Mouse (Mus musculus) cerebellum, postnatal 36 days (tissue): ENCODE results near the gene Emc8.
A peak's percentile ranks its signal among the peaks of the same experiment; 100 is the strongest.

Source experiments
- DNase-seq, 2 experiments: peaks; one replicate each; pipeline ENCODE4 v3.0.0; 2021 to 2022; ENCODE audit warnings: mixed read lengths in 2 of 2

Gene Emc8

DNA sequence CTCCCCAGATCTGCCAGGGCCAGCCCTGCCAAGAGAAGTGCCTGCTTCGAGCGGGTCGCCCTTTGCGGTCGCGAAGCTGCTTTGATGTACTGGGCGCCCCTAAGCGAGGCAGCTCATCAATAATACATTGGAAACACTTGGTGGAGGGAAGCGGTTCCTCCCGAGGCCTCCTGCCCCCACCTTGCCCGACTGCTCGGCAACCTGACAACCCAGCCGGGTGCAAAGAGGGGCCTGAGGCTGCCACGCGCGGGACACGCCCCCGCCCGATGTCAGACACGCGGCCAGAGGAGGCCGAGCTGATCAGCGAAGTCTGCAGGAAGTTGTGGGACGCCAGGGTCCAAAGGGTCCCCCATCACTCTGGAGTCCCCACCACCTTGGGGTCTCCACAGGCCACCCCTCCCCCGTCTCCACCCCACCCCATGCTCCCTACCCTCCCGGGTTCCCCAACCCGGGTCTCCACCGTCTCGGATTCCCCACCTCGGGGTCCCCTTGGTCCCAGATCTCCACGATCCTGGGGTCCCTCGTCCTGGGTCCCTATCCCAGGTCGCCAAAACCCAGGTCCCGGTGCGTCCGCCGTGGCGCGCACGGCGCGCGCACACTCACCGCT is 34.6 kb downstream of the Emc8 start:
- DNase-seq: no peak

DNA sequence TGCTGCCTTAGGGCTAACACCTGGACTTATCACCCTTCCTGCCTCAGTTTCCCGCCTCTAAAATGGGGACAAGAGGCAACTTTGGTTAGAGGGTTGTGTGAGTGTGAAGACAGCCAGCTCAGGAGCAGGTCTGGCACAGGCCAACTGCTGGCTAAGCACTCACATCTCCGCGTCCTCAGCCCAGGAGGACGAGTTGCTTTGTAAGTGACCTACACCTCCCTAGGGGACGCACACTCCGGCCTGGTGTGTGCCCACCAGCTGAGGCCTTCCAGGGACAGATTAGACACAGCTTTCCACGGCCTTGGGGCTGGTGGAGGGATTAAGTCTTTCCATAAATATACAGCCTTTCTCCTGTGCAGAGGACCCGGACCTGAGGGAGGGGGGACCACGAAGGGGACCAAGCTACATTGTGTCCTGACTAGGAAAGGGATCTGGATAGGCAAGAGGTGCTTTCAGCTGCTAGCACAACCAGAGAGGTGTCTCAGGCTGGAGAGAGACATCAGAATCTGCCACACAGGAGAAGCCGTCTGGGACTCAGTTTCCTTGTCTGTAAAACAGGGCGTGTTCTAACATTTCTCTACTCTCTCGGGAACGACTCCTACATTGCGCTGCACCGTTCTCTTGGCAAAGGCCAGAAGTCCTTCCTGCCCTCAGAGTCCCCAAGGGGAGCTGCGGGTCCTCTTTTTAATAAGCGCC is 35.3 kb downstream of the Emc8 start:
- DNase-seq: no peak

DNA sequence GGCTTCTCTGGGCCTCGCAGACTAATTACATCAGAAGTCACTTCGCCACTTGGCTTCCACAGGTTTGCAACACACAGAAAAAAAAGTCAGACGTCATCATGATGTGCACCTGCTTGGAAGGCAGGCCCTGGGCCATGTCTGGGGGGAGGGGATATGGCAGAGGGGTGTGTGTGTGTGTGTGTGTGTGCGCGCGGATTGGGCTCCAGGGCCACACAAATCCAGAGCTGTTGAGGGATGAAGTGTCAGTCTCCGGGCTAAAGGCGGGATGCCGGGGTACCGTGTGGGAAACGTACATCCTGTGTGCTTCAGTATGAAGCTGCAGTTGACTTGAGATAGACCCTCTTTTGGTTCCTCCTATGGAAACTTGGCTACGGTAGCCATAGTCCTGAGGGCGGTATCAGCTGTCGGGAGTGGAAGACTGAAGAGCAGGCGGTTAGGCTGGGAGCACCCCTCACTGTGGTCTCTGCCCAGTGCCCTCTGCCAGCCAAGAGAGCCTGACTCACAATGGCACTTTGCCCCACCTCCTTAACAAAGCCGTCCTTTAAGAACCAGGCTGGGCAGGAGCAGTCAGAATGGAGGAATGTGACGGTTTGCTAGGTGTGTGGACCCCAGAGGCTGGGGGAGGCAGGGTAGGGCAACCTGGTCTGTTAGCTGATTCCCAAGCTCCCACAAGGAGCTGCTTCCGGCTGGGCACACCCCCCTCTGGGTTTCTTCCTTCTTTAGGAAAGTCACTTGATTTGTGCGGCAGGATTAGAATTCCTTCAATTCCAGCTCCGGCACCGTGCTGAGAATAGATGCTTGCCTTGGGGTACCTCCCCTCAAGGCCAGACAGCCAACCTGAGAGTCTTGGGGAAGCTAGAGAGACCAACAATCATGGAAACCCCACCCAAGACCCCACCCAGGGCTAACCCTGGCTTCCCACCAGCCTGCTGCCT is 36.7 kb downstream of the Emc8 start:
- DNase-seq: no peak

DNA sequence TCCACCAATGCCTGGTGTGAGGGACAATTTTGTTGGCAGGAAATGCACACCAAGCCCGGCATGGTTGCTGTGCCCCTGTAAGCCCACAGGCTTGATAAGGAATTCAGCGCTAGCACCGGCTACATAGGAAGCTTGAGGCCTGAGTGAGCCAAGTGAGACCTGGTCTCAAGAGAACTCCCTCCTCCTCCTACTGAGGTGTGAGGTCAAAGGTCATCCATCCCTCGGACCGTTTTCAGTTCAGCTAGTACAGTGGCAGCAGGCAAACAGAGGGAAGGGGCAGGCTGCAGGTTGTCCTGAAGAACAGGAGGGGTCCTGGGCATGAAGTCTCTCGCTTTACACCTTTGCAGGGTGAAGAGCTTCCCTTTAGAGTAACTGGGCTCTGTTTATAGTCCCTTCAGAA is 37.5 kb downstream of the Emc8 start:
- DNase-seq: no peak

DNA sequence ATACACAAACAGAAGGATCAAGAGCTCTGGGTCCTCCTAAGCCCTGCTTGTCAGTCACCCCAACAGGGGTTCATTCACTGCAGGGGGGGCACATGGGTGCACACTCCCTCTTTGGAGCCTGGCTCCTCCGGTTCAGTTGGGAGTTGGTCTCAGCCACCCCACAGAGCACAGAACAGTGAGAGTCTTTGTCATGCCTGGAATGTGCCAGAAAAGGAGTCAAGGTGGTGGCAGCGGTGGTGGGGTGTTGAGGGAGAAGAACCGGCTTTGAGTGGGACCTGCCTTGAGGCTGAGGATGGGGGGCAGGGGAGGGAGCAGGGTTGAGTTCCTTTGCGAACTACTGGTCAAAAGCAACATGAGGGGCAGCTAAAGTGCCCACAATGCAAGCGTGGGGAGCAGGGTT is 38.3 kb downstream of the Emc8 start:
- no peak for DNase-seq

DNA sequence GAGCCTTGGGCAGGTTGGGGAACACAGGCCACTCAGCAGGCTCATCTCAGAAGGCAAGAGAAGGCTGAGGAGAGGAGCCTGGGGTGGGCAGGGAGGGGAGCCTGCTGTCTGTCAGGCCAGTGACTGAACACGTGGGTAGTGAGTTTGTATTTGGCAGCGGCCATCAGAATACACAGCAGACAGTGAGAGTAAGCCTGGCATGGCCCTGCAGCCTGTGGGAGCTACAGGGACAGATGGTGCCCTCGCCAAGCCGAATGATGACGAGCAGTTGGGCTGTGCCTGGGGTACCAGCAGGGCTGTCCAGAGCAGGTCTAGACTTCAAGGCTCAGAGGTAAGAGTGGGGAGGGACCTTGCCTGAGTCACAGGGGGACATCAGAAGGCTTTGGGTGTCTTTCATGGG is 41.1 kb downstream of the Emc8 start:
- peak; percentile 75 to 82 for DNase-seq

DNA sequence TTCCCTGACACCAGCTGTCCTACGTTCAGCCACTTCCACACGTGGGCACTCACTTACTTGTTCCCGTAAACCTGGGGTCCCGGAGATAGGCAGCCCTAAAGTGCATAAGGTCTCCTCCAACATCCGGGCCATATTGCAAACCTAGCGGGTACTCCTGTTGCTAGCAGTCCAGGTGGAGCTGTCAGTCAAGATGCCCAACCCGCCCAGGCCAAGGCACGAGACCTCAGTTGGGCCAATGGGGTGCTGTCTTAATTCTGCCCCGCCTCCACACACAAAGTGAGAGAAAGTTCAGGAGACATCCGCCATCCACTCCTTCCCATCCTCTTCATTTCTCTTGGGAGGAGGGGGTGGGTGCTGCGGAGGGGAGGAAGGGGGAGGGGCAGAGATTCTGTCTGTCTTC is 41.9 kb downstream of the Emc8 start:
- DNase-seq: no peak

DNA sequence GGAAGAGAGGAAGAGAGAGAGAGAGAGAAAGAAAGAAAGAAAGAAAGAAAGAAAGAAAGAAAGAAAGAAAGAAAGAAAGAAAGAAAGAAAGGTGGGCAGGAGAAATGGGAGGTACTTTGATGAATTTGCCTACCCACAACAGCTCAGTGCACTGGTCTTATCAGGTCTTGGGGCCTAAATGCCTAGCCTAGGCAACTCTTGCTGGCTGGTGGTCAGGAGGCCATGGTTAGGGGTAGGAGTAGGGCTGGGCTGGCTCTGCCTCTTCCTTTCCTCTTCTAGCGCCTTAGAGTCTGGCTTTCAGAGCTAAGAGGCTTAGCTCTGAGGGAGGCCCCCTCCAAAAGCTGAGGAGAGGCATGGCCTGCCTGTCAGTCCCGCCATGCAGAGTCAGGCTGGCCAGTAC is 44.8 kb downstream of the Emc8 start:
- no peak for DNase-seq

DNA sequence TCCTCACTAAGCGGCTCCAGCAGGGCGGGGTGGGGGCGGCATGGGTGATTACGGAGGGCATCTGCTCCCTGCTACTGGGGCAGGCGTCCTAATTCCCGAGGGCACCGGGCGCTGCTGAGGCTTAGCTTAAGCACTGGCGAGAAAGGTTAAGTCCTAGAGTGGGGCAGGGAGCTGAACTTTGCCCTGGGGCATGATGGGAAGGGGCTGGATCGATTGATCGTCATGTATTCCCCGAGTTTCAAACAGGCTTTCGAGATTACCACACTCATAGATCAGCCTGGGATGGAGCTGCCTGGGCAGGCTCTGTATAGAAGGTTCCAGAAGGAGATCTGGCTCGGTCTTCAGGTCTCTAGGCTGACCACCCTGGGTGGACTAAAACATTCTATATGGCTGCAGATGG is 46.2 kb downstream of the Emc8 start:
- no peak for DNase-seq

DNA sequence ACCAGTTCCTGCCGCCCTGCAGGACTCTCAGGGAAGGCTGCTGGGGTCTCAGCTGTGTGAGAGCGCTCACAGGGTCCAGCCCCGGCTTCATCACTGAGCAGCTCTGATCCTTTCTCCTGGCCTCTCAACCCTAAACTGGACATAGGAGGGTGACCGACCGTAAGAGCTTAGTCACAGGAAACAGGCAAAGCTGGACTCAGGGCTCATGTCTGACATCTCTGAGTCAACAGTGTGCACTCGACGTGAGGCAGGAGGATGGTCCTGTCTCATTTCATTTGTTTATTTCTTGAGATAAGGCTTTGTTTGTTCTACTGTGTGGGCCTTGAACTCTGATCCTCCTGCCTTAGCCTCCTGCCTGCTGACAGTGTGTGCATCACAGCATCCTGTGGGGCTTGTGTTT is 47.9 kb downstream of the Emc8 start:
- DNase-seq: no peak

DNA sequence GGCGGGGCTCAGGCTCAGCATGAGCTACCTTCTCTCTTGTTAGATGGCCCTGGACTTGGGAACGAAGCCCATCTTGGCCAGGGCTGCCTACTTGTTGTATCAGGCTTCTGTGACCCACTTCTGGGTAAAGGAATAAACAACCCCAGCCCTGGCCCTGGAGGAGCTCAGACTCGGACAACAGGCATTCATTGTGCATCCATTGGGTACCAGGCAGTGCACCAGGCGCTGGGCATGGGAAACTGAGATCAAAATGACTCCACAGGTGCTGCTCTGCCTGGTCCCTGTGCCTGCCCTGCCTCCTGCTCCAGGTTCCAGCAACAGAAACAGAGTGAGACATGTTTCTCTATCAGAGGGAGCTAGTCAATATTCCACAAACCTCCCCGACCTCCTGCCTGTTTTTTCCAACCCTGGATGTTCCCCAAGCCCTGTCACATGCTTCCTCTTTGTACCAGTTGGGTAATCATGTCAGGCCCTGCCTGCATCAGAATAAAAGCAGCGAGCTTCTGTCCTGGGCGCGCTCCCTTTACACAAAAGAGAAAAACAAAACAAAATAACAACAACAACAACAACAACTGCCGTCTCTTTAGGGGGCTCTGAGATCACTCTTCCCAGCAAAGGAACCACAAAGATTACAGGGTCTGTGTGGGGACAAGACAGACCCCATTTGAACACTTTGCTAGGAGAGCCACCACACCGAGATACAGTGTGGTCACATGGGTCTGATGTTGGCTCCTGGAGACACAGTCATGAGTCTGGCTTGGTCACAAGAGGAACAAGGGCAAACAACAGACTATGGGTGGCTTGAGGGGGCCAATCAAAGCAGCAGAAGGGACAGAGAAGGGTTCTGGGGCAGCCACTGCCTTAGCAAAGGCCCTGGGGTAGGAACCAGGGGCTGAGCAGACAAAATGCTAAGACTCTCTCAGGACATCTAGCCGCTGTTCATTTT is 48.9 kb downstream of the Emc8 start:
- no peak for DNase-seq

DNA sequence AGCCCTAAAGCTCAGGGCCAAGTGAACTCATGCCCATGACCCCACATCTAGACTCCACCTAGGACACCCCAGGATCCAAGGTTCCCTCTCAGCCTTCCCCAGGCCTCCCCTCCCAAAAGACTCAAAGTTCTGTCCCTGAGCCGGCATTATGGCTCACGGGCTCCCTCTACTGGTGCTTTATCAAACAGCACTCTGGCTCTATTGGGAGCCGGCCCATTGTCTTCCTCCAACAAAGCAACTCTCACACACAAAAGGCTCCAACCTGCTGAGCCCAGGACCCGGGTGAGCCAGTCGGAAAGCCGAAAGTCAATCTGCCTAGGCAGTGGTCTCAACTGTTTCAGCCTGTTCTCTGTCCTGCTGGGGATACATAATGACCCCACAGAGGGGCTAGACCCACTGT is 50.3 kb downstream of the Emc8 start:
- peak; percentile 67 to 76 for DNase-seq

DNA sequence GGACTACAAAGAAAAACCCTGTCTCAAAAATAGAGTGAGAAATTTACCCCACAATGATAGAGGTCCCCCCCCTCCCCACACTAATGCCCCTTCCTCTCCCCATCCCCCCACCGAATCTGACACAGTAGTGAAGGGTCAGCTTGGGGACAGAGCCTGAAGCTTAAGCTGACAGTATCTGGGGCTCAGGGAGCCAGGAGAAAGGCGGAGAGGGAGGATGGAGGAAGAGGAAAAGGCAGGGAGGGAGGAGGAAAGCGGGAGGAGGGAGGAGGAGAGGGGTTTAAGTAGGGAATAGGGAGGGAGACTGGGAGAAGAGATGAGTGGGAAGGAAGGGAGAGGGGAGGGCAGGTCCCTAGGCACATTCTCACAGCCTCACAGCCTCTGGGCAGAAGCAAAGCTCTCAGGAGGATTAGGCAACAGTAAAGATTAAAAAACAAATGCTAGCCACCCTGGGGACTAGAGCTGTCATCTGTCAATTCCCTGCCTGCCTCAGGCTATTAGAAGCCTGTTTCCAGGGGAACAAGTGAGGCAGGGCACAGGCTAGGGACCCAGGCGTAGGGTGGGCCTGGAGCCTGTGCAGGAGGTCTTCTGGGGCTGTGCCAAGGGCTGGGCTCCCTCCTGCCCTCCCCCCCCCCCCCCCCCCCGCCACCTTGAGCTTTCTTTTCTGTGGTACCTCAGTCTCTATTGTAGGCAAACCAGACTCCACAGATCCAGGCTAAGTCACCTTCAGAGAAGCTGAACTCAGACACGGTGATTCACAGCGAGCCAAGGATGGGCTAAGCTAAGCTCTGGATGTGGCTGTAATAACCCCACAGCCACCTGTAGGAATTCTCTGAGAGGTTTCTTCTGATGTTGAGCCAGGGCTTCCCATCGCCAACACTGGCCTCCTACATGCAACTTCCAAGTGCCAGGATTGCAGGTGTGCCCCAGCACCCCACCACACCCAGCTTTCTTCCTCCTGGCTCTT is 51.4 kb downstream of the Emc8 start:
- no peak for DNase-seq

DNA sequence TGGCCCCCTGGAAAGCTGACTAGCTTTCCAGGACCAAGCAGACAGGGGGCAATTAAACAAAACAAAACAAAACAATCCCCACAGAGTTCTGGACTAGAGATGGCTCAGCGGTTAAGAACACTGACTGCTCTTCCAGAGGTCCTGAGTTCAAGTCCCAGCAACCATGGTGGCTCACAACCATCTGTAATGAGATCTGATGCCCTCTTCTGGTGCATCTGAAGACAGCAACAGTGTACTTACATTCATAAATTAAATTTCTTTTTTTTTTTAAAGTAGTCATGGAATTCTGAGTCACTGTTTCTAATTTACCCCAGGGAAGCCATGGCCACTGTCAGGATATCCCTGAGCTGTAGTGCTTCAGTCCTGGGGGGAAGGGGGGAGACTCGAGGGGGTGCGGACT is 53.9 kb downstream of the Emc8 start:
- no peak for DNase-seq

DNA sequence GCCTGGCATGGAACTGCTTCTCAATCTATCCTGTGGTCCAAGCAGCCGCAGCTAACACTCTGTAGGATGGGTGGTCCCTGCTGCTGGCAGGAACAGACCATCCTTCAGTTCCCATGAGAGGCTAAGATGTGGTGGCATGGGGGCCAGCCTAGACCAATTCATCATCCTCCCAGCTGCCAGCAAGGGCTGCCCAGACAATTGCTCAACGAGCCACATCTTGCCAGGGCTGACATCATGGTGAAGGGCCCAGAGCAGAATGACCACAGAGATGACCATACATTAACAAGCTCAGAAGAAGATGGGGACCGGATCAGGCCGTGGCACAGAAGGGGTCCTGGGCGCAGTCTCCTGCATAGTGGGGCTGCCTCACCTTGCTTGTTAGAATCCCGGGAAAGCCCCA is 57.5 kb downstream of the Emc8 start:
- DNase-seq: no peak

DNA sequence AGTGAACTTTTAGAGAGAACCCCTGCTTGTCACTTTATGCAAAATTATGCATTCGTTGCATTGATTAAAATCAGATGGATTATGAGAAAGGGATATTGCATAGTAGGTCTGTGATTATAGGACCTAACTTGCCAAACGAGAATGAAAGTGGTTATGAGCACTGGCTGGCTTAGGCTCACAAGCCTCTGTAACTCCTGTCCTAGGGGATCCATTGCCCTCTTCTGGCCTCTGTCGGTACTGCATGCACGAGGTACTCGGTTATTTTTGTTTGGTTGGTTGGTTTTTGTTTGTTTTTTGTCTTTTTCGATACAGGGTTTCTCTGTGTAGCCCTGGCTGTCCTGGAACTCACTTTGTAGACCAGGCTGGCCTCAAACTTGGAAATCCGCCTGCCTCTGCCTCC is 60.5 kb downstream of the Emc8 start:
- DNase-seq: peak; percentile 79 to 85

DNA sequence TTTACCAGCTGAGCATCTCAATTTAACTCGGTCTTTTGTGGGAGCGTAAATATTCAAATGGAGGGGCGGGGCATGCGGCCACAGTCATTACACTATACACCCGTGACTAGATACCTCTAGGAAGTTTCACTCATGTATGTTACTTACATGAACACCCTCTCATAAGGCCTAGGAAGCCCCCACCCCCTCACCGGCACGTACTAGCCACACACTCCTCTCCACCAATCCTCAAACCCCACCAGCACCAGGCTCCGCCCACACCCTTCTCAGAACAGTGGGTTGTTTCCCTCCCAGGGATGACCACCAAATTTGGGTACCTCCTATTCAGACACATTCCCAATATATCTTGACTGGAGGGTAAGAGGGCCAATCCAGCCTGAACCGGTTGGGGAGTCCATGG is 60.9 kb downstream of the Emc8 start:
- DNase-seq: no peak
